Mouse (Mus musculus): ENCODE measurements around the gene Rabepk.
A peak's percentile ranks its signal among the peaks of the same experiment; 100 is the strongest.
"Not testable (repeated sequence)": the region's sequence is repeated elsewhere in the genome, so short reads cannot be mapped to it uniquely, and the experiment has no call there.

Rabepk gene

DNA sequence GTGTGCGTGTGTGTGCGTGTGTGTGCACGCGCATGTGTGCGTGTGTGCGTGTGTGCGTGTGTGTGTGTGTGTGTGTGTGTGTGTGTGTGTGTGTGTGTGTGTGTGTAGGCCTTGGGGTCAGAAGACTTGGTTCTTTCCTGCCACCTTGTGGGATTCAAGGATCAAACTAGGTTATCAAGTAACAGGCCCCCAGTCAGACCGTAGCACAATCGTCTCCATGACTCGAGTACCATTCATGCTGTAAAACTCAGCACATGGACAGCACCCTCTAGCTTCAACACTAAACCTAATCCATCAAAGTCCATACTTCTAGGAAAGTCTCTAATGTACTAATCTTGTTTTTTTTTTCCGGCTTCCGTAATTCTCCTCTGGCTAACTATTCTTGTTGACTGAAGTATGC, 34.9 kb downstream of the Rabepk start:
- no peak for DNase-seq (ENCODE audit: extremely low spot score)

GRCm38 (mm10) chr2:34762872-34763271, 36.8 kb downstream of the Rabepk start:
- no peak for DNase-seq (ENCODE audit: extremely low spot score)

GRCm38 (mm10) chr2:34762174-34762573, 37.5 kb downstream of the Rabepk start:
- DNase-seq (ENCODE audit: extremely low spot score) = no peak

DNA sequence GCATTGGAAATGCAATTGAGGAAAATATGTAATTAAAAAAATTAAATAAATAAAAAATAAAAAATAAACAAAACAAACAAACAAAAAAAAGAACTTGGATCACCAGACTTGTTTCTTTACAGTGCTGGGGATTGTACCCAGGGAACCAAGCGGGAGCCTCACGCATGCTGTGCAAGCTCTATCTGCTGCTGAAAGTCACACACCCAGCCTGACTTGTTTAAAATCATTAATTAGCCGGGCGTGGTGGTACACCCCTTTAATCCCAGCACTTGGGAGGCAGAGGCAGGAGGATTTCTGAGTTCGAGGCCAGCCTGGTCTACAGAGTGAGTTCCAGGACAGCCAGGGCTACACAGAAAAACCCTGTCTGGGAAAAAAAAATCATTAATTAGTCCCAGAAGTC, 38.4 kb downstream of the Rabepk start:
- DNase-seq (ENCODE audit: extremely low spot score) = not testable (repeated sequence)

DNA sequence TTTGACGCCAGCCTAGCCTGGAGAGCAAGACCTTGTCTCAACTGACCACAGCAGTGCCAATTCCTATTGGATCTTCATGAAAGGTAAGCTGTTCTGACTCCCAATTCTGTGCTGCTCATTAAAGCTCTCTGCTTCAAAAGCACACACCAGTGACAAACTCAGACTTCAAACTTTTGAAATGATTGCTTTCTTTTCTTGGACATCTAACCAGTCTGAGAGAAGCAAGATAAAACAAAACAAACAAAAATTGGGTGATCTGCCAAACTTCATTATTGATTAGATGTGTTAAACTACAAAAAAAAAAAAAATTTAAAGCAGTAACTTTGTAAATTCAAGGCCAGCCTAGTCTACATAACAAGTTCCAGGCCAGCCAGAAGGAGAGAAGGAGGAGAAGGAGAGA, 42.4 kb downstream of the Rabepk start:
- DNase-seq (ENCODE audit: extremely low spot score) = no peak

GRCm38 (mm10) chr2:34754551-34755358, 45.0 kb downstream of the Rabepk start, which contains the start of gene Gapvd1:
Gapvd1 (minus strand) TSS chr2:34755232.
- peak; percentile 73 for DNase-seq (ENCODE audit: extremely low spot score)

DNA sequence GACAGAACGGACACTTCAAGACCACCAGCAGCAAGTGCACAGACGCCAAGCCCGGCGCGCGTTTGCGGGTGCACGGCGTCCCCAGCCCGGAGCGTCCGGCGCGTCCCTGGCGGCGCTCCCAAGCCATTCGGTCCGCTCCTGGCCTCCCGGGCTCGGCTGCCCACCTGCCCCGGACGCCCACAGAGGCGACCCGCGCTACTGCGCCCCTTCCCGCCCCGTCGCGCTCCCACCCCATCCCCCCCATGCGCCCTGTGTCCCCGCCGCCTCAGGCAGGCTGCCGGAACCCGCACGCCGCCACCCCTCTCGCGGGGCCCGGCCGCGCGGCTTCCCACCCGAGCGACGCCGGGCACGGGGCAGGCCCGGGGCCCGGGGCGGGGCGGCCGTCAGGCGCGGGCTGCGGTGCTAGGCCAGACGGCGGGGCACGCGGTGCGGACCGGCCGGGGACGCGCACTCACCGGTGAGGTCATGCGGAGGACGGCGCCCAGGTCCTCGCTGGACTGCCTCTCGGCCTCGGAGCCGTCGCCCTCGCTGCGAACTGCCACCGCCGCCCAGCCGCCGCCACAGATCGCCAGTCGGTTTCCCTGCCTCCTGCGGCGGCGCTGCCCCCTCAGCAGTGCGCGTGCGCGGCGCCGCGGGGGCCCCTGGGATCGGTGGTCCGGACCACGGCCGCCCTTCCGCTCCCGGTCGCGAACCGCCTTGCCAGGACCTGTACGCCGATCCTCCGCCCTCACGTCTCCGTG, 45.7 kb downstream of the Rabepk start:
- peak; percentile 90 for DNase-seq (ENCODE audit: extremely low spot score)

DNA sequence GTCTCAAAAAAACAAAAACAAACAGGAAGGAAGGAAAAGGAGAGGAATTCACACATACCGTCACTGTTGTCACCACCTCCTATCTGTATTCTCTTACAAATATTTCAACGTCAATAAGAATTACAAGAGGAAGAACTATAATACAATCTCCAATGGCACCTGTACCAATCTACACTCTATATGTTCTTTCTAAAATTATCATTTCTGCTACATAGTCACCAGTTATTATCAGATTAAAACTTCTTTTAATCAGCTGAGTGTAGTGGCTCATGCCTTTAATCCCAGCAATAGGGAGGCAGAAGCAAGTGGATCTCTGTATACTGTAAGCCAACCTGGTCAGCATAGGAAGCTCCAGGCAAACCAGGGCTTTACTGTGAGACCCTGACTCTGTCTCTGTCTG, 49.5 kb downstream of the Rabepk start:
- DNase-seq (ENCODE audit: extremely low spot score) = no peak

DNA sequence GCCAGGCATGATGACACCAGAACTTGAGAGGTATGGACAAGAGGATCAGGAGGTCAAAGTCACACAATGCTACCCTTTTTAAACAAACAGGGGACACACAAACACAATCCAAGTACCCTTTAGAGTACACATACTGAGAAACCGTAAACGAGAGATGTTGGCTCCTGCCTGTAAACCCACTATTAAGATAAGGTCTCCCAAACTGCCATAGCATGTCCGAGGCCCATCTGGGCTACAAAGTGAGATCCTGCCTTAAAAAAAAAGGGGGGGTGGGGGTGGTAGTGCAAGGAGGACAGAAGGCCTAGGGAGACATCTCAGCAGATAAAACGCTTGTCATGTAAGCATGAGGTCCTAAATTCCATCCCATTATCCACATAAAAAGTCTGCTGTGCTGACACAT, 51.2 kb downstream of the Rabepk start:
- DNase-seq (ENCODE audit: extremely low spot score) = no peak

- no peak for DNase-seq (ENCODE audit: extremely low spot score)
These were observed 54.0 kb downstream of the Rabepk start for GRCm38 (mm10) chr2:34745673-34746072.

DNA sequence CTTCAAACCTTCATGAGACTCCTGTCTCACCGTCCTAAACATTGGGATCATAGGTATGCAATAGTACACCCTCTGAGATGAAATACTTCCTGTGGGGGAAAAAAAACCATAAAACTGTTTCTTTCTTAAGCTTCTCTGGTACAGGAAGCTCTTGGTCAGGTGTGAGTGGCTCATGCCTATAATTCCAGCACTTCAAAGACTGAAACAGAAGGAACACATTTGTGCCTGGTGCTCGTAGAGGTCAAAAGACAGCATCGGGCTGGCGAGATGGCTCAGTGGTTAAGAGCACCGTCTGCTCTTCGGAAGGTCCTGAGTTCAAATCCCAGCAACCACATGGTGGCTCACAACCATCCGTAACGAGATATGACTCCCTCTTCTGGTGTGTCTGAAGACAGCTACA, 55.2 kb downstream of the Rabepk start:
- no peak for DNase-seq (ENCODE audit: extremely low spot score)

DNA sequence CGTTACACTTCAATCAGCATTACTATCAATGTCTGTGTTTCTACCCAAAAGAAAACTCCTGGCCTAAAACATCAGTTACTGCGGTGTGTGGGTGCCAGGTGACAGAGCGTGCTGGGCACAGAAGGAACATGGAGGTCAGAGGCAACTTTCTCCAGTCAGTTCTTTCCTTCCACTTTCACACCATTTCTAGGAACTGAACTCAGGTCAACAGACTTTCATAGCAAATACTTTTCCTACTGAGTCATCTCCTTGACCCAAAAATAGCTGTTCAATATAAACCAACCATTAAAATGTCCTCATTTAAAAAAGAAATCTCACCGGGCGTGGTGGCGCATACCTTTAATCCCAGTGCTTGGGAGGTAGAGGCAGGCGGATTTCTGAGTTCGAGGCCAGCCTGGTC, 57.0 kb downstream of the Rabepk start:
- DNase-seq (ENCODE audit: extremely low spot score) = no peak

DNA sequence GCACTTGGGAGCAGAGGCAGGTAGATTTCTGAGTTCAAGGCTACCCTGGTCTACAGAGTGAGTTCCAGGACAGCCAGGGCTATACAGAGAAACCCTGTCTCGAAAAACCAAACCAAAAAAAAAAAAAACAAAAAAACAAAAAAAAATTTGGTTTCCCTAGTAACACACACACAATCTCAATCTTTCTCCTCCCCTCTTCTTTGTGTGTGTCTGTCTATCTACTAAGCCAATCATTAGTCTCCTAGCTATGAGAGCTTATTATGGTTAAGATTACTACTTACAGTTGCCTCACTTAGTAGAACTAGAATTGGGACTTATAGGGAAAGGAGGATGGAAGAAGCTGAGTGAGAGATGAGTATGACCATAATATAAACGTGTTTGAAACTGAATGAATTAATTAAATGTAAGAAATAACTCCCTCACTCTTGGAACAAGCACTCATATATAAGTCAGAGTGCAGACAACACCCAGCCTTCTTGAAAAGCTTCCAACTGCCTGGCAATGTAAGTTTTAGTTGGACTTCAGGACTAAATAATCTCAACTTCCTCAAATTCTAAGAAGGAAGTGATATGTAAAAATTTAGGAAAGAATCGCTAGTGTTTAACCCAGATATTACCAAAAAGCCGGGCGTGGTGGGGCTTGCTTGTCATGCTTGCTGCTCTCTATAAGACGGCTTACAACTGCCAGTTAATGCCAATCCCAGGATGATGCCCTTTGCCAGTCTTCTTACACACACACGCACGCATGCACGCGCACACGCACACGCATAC, 58.1 kb downstream of the Rabepk start:
- DNase-seq (ENCODE audit: extremely low spot score) = no peak

- no peak for DNase-seq (ENCODE audit: extremely low spot score)
These were observed 59.9 kb downstream of the Rabepk start for GRCm38 (mm10) chr2:34739684-34740391.

DNA sequence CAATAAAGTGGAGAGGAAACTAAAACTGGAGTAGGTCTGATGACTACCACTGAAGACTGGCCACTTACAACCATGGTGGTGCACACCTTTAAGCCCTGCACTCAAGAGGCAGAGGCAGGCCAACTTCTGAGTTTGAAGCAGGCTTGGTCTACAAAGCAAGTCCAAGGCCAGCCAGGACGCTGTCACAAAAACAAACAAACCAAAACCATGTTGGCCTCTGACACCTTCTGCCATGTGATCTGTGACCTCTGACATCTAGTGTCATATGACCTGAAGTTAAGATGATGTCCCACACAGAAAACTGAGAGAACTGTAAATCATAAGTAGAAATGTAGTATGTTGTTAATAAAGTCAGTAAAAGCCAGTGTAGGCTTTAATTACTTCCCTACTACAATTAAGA, 61.8 kb downstream of the Rabepk start:
- no peak for DNase-seq (ENCODE audit: extremely low spot score)

GRCm38 (mm10) chr2:34736626-34737025, 63.1 kb downstream of the Rabepk start:
- DNase-seq (ENCODE audit: extremely low spot score) = no peak

All from embryo, embryonic 9.5 days (tissue).